Mouse (Mus musculus): ENCODE results near the gene Adipor2.

The Adipor2 gene

DNA sequence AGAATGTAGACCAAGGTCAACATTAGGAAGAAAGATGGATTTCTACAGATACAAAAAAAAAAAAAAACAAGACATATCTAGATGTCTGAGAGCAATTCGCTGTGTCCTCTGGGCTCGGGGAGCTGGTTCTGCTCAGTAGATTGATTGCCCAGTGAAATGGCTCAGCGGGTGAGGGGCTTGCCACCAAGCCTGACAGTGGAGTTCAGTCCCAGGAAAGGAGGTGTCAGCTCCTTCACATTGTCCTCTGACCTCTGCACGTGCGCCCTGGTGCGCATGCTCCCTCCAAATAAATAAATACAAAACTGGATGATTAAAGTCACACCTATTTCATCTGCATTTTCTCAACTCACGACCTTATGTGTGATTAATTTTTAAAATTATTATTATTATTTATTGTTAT lies 1.9 kb upstream of the Adipor2 start:
- no peak for DNase-seq

- peak; percentile 57 for DNase-seq
Measured at GRCm38 (mm10) chr6:119418392-119419251, 1.1 kb upstream of the Adipor2 start.

GRCm38 (mm10) chr6:119417821-119418220 lies 317 bp upstream of the Adipor2 start:
- DNase-seq: no peak

- no peak for DNase-seq
Measured at GRCm38 (mm10) chr6:119416643-119417042, 861 bp downstream of the Adipor2 start.

DNA sequence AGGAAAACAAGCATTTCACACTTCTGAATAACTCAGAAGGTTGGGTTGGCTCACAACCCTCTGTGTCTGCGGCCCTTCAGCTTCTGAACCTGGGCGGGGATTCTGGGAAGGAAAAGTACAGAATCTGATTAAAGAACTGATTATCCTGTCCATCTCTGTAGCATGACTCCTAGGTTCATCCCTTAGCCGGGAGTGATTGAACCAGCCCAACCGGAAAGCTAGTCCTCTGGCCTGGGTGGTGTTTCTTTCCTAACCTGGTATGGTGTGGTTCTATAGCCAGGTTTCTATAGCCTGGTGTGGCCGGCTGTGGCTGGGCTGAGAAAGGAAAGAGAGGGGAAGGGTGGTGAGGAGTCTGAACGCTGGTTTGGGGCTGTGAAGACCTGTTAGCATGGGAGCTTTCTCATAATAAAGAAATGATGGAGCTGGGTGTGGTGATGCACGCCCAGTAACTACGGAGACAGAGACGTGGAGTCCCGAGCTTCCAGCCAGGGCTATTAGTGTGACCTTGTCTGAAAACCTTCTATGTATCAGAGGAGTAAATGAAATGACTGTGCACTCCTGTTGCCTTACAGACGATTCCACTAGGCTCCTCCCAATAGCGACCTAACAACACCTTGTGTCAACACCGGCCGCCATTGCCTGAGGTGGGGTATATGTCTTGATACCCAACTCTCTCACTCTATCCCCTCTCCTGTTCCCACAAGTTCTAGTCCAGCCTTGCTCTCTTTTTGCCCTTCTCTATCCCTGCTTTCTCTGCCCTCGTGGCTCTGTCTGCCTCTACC lies 3.1 kb downstream of the Adipor2 start:
- no peak for DNase-seq

GRCm38 (mm10) chr6:119412588-119412987 lies 4.9 kb downstream of the Adipor2 start:
- DNase-seq: no peak

DNA sequence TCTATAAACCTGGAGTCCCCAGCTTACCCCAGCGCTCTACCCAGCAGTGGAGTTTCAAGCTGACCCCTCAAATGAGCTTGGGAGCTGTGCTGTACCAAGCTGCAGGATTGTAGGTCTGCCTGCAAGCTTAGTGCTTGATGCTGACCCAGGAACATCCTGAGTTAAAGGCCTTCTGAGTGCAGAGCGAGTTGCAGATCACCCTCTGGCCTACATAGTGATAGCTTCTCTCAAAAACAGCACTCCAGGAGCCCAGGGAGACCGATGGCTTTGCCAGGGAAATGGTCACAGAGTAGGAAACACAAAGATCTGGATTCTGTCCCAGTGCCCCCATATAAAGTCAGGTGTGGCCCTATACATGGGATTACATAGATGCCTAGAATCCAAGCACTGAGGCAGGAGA lies 6.0 kb downstream of the Adipor2 start:
- DNase-seq: no peak

DNA sequence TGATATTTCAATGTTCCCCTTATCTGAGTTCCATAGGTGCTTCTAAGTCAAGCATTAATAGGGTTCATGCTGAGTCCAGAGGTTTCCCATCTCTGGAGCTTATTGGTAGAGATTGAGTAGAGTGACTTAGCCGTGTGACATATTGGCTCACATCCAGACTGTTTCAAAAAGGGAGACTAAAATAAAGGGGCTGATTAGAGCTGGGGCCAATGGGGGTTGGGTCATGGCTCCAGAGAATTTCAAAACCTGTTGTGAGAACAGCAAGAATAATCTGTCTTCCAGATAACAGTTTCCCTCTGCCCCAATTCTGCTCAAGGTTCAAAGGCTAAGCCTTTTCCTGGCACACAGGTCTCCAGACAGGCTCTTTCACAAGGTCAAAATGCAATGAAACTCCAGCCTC lies 7.7 kb downstream of the Adipor2 start:
- no peak for DNase-seq

DNA sequence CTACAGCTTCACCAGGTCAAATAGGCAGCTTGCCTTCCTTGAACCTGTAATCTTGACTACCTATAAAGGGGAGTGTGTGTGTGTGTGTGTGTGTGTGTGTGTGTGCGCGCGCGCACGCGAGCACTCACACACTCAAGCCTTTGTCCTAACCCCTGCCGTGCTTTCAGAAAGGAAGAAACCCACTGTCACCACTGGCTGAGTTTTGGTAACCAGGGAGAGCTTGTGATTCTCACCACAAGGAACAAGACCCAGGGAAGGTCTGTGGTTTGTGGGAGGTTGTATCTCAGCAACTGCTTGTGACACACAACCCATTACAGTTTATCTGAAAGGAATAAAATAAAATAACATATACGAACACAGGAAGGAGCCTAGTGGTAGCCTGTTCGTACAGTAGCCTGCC lies 8.9 kb downstream of the Adipor2 start:
- DNase-seq: no peak

DNA sequence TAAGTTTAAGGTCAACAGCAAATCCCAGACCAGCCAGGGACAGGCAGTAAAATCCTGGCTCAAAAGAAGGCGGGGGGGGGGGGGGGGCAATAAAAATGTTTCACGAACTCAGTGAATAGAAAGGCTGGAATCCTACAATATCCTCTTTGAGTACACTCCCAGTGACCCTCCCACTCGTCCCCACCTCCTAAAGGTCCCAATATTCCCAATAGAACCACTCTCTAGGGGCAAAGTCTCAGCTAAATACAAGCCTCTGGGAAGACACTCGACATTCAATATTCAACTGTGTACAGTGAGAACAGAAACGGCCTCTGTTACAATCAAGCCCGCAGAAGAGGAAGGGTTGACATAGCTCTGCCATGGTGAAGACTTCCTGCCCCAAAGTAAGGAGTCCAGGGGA lies 9.7 kb downstream of the Adipor2 start:
- DNase-seq: no peak

GRCm38 (mm10) chr6:119406528-119406927 lies 11.0 kb downstream of the Adipor2 start:
- no peak for DNase-seq

GRCm38 (mm10) chr6:119405310-119405709 lies 12.2 kb downstream of the Adipor2 start:
- no peak for DNase-seq

DNA sequence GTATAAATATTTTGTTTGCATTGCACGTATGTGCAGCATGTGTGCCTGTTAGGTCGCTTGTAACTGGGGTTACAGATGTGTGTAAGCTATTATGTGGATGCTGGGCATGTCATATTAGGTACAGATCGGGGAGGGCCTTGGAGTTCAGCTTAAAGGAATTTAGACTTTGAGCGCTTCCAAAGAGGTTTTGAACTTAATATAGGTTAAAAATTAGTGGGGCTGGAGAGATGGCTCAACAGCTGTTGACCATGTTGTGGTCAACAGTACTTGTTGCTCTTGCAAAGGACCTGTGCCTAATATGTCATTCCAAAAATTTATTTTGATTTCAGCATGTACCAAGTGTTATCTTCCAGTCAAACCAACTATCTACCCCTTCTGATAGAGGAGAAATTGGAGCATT lies 12.7 kb downstream of the Adipor2 start:
- no peak for DNase-seq

GRCm38 (mm10) chr6:119402976-119403375 lies 14.5 kb downstream of the Adipor2 start:
- no peak for DNase-seq

DNA sequence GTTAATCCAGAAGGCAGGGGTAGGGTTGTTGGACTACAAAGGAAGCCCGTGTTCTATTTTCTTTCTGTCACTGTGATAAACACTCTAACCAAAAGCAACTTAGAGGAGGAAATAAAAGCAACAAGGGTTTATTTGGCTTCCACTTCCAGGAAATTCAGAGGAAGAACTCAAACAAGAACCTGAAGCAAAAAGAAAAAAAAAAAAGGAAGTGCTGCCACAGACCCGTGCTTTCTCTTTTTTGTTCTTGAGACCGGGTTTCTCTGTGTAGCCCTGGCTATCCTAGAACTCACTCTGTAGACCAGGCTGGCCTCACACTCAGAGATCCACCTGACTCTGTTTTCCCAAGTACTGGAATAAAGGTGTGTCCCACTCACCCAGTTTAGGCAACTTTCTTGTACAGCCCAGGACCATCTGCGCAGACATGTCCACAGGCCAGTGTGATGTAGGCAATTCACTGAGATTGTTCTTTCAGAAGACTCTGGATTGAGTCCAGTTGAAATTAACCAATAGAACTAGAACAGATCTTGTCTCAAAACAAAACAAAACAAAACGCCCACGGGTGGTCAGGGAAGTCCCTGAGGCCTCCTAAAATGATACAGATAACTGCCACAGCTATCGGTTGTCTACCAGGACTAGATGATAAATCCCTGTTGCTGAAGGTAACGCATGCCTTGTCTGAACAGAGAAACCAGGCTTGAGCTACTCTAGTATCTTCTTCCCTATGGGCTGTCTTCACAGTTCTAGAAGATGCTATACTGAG lies 15.8 kb downstream of the Adipor2 start:
- DNase-seq: no peak

- DNase-seq: no peak
Measured at GRCm38 (mm10) chr6:119400649-119401048, 16.9 kb downstream of the Adipor2 start.

DNA sequence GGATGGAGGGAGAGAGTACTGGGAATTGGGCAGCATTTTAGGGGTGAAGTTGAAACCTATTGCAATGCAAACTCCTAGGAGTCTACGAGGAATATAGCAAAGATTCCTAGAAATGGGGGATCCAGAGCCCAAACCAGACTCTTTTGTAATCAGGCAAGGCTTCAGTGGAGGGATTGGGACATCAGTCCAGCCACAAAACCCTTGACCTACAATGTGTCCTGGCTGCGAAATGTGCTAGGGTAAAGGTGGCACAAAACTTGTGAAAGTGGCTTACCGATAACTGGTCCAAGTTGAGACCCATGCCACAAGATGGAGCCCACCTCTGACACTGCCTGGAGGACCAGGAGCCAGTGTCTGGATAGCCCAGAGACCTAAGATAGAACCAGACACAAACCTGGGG lies 18.1 kb downstream of the Adipor2 start:
- DNase-seq: no peak

- DNase-seq: peak; percentile 80
Measured at GRCm38 (mm10) chr6:119396309-119396634, 21.2 kb downstream of the Adipor2 start.

- DNase-seq: peak; percentile 14
Measured at GRCm38 (mm10) chr6:119395421-119396308, 21.8 kb downstream of the Adipor2 start.

GRCm38 (mm10) chr6:119392836-119393235 lies 24.7 kb downstream of the Adipor2 start:
- no peak for DNase-seq

DNA sequence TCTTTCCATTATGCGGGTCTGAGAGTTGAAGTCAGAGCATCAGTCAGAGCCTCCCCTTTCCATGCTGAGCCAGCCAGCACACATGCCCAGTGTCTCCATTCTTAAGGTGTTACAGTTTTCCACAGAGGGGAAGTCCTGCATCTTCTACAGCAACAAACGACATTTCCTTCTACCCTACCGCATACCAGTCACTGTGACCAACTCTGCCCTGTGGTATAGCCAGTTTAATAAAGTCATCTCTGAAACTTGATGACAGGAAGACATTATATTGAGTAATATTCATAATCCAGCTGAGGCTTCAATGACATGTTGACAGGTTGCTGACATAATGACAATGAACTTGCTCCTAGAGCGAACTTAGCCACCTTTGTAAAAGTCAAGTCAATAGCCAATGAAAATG lies 26.8 kb downstream of the Adipor2 start:
- DNase-seq: no peak

DNA sequence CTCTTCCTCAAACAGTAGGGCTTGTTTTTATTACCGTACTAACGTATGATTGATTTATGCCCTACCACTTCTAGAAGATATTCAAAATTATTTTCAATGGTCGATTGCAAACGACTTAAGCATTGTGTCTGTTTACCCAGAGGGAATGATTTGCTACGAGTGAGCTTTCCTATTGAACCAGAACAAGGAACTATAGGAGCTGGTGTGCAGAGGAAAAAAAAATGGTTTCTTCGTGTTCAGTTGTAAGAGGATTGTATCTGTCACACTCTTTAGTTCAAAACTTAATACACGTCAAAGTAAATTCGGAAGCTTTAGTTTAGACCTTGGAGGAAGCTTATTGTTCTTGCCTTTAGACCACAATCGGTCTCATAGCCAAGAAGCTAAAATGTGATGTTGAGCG lies 28.4 kb downstream of the Adipor2 start:
- no peak for DNase-seq

- peak; percentile 96 for DNase-seq
Measured at GRCm38 (mm10) chr6:119388650-119389012, 28.9 kb downstream of the Adipor2 start.
